Mouse (Mus musculus) c-Kit-positive CD71-negative TER-119-negative erythroid progenitor cells, embryonic 14.5 days (primary cell): ENCODE data around the gene Brca2.

Experiments
- DNase-seq: peaks from one replicate; pipeline ENCODE4 v3.0.0-alpha.2; 2013; ENCODE audit warnings: low read depth

Gene Brca2

GRCm38 (mm10) chr5:150598202-150599119 lies 76.0 kb downstream of the Brca2 start:
- DNase-seq, result no peak

- no peak for DNase-seq
Measured at GRCm38 (mm10) chr5:150599301-150600294, 77.2 kb downstream of the Brca2 start.

GRCm38 (mm10) chr5:150600554-150601440 lies 78.4 kb downstream of the Brca2 start:
- DNase-seq, result no peak

- DNase-seq, result no peak
Measured at GRCm38 (mm10) chr5:150601441-150602230, 79.2 kb downstream of the Brca2 start.

- DNase-seq, result no peak
Measured at GRCm38 (mm10) chr5:150606131-150606530, 83.7 kb downstream of the Brca2 start.

- no peak for DNase-seq
Measured at GRCm38 (mm10) chr5:150607631-150608030, 85.2 kb downstream of the Brca2 start.

DNA sequence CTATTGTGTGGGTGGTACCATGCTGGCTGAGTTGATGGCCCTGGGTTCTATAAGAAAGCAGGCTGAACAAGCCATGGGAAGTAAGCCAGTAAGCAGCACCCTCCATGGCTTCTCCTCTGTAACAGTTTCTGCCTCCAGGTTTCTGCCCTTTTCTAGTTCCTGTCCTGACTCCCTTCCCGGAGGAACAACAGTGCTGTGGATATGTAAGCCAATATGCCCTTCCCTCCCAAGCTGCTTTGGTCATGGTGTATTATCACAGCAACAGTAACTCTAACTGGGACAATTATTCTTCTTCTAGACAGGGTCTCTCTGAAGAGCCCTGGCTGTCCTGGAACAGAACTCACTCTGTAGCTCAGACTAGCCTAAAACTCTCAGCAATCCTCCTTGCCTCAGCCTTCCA lies 88.7 kb downstream of the Brca2 start:
- no peak for DNase-seq

- peak; percentile 50 for DNase-seq
Measured at GRCm38 (mm10) chr5:150611697-150612096, 89.3 kb downstream of the Brca2 start.

GRCm38 (mm10) chr5:150614054-150614453 lies 91.6 kb downstream of the Brca2 start:
- DNase-seq, result no peak

- DNase-seq, result no peak
Measured at GRCm38 (mm10) chr5:150616216-150616615, 93.8 kb downstream of the Brca2 start.

- DNase-seq, result no peak
Measured at GRCm38 (mm10) chr5:150616731-150617130, 94.3 kb downstream of the Brca2 start.

DNA sequence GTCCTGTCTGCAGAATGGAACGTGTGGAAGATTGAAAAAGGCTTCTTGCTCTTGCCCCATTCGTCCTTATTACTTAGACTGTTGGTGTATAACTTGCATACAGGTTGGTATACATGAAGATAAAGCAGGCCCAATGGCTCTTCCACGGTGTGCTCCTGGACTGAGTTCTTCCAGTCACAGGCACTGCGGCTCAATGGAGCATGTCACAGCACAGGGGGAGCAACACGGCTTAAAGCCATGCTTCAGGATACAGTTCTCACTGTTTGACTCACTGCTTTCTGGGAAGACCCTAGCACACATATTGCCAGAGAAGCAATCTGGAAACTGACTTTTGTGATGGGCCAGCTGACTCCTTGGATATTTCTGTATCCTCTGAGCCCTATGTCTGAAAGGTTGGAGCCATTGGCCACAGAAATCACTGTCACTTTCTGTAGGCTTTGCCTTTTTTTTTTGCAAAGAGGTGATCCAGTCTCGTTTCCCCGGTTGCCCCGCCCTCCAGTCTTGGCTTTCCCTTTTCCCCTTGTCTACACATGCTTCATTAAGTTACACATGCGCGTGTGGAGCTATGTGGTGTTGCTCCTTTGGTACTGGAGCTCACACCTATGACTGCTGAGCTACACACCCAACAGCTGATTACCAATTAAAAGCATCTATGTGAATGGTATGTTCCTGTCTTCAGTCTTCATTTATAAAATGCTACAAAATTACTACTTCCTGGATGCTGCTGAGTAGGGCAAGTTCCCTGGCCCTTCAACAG lies 96.3 kb downstream of the Brca2 start:
- DNase-seq, result no peak
